Mouse (Mus musculus) lung, embryonic 16.5 days (tissue): ENCODE measurements around the gene Scgb1a1. TPM values are rescaled to one million over a fixed set of nuclear protein-coding genes. Genes with fewer than 3 reads are reported as not detected.
"Not testable (repeated sequence)": the region's sequence is repeated elsewhere in the genome, so short reads cannot be mapped to it uniquely, and the experiment has no call there.

Source experiments
- ATAC-seq: fragments of 200-750 bp; cut with Nextera tagmentation; 2 replicates; pipeline ENCODE4 v1.8.0; 2017; ENCODE audit warnings: low read depth, mild to moderate bottlenecking, moderate library complexity
- H3K27ac ChIP-seq: fragments of 300-500 bp; sonication (generic); 2 replicates; pipeline ENCODE4 v1.5.1; 2014; ENCODE audit warnings: mild to moderate bottlenecking, control low read depth, low read length
- H3K27me3 ChIP-seq: fragments of 300-500 bp; sonication (generic); 2 replicates; pipeline ENCODE4 v1.6.1; 2014; ENCODE audit warnings: low read depth, low read length, mixed read lengths; ENCODE audit not compliant: control insufficient read depth, insufficient read depth
- H3K36me3 ChIP-seq: fragments of 300-500 bp; sonication (generic); 2 replicates; pipeline ENCODE4 v1.6.1; 2014; ENCODE audit warnings: low read length; ENCODE audit not compliant: control insufficient read depth, insufficient read depth
- H3K4me1 ChIP-seq: fragments of 300-500 bp; sonication (generic); replicated peaks from 2 replicates; pipeline ENCODE4 v1.6.1; 2014; ENCODE audit warnings: low read length, mixed read lengths; ENCODE audit not compliant: control insufficient read depth, insufficient read depth
- H3K4me2 ChIP-seq: fragments of 300-500 bp; sonication (generic); 2 replicates; pipeline ENCODE4 v1.6.1; 2014; ENCODE audit warnings: low read depth, low read length, control low read depth
- H3K4me3 ChIP-seq: fragments of 300-500 bp; sonication (generic); 2 replicates; pipeline ENCODE4 v1.5.1; 2014; ENCODE audit warnings: mild to moderate bottlenecking, low read length, control low read depth
- H3K9ac ChIP-seq: fragments of 300-500 bp; sonication (generic); 2 replicates; pipeline ENCODE4 v1.6.1; 2014; ENCODE audit warnings: low read length, control low read depth
- H3K9me3 ChIP-seq: fragments of 300-500 bp; sonication (generic); 2 replicates; pipeline ENCODE4 v1.6.1; 2016; ENCODE audit warnings: low read length; ENCODE audit not compliant: control insufficient read depth
- WGBS: fragments of 180-500 bp; shearing (Covaris S2); extraction: QIAGEN DNeasy Blood & Tissue Kit; methylation state at CpG from one replicate; pipeline ENCODE4 v1.1.7; 2014; 5-methylcytosine and 5-hydroxymethylcytosine counted together
- polyA plus RNA-seq: library from polyadenylated mRNA; unstranded; fragments of >200 nt; fragmentation: Nextera tagmentation; extraction: Ambion mirVana; gene quantifications from 2 replicates; pipeline ENCODE4 v1.2.1, GENCODE M21; 2015

Scgb1a1 gene
- polyA plus RNA-seq, 1 experiment from 2014 or later, result 25.3 TPM

DNA sequence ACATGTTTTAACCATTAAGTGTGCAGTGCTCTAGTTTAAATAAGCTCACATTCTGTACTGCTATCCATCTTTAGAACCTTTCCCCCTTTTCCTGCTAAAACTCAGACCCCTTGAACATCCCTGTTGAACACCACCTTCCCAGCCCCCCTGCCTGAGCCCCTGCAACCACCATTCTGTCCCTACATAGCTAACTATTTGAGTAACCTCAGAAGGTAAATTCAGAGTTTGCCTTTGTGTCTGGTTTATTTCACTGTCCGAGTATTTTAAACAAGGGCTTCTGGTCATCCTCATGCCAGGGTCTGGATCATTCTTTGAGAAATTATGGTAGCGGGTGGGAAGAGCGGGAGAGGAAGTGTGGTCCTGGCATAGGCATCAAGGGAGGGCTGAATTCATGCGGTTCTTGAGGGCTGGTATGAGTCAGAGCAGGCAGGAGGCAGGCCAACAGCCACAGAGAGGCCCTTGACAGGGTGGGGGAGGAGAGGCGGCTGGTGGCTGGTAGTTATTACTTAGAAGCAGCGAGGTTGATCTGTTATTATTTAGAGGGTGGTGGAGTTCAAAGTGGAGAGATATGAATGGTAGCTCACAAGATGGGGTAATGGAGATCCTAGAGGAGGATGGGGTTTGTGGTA lies 34.8 kb downstream of the Scgb1a1 start:
- 18% methylated on average over 6 of the region's 6 CpGs for WGBS
- ATAC-seq, result peak; percentile 89
- H3K9me3 ChIP-seq, result no peaks in the 10 kb centered on the region
- H3K4me1 ChIP-seq, result peaks cover 9% of the 10 kb centered on the region
- H3K36me3 ChIP-seq, result no peaks in the 10 kb centered on the region
- H3K4me2 ChIP-seq, result no peak overlapping the region
- no peak overlapping the region for H3K9ac ChIP-seq
- no peak overlapping the region for H3K4me3 ChIP-seq
- H3K27ac ChIP-seq, result no peak overlapping the region
- no peaks in the 10 kb centered on the region for H3K27me3 ChIP-seq

DNA sequence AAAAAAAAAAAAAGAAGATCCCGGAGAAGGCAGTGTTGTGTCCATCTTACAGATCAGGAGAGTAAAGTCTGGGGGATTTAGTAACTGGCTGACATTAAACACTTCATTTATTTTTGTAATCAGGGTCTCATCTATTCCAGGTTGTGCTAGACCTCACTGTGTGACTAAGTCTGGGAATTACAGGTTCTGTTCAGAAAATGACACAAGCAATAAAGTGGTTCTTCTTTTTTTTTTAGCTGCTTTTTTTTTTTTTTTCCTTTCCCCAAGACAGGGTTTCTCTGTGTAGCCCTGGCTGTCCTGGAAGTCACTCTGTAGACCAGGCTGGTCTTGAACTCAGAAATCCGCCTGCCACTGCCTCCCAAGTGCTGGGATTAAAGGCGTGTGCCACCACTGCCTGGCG lies 35.8 kb downstream of the Scgb1a1 start:
- H3K36me3 ChIP-seq, H3K4me3 ChIP-seq, ATAC-seq, H3K4me2 ChIP-seq, H3K9ac ChIP-seq, H3K27me3 ChIP-seq, H3K27ac ChIP-seq, H3K9me3 ChIP-seq: not testable (repeated sequence)
- peaks cover 18% of the 10 kb centered on the region for H3K4me1 ChIP-seq
- WGBS, result 88% methylated on average over 4 of the region's 4 CpGs

DNA sequence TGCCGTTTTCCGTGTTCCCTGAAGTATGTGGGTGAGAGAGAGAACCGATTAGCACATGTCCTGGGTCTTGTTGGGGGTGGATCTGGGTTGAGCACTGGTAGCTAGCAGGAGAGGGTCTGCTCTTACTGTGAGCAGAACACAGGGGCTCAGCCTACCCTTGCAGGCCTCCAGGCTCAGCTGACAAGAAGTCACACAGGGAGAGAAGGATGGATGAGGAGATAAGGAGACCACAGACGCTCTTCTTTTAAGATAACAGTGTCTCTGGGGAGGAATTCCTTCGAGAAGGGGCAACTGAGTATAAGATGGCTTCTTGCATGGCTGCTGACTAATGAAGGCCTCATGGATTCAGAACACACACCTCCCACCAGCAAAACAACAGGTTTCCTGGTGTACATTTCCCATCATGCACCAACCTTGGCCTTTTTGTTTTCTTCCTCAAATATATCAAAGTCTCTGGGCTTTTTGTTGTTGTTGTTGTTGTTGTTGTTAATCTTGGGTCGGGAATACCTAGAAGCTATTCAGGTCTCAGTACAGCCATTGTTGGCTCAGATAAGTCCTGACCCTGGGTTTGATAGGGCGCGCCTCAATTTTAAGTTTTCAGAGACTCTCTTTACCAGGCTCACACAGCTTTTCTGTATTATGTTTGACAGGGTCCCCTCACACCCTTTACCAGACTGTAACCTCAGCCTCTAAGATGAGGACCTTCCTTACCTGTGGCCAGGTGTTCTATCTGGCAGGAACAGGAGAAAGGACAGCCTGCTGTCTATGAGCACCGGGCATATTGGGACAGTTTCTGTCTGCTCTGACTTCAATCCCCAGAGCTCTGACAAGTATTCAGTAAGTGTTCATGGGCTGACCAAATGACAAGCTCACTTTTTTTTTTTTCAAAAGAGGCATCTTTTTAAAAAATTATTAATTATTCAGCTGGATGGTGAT lies 37.2 kb downstream of the Scgb1a1 start:
- WGBS, result 54% methylated on average over 9 of the region's 9 CpGs
- H3K27ac ChIP-seq, result no peak overlapping the region
- no peak for ATAC-seq

DNA sequence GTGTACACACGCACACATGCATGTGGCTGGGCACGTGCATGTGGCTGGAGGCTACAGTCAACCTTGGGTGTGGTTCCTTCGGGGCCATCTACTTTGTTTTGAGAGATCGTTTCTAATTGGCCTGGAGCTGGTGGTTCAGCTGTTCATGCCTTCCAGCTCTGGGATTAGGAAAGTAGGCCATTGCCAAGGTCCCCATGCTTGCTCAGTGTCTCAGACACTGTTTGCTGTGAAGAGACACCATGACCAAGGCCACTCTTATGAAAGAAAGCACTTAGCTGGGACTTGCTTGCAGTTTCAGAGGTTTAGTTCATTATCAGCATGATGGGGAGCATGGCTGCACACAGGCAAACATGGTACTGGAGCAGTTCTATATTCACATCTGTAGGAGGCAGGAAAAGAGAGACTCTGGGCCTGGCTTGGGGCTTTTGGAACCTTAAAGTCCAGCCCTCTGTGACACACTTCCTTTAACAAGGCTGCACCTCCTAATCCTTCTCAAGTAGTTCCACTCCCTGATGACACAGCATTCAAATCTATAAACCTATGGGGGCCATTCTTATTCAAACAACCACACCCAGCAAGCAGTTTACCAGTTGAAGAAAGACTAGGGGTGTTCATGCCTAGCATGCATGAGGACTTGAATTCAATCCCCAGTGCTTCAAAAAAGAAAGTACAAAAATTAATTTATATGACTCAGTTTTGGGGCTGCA lies 38.6 kb downstream of the Scgb1a1 start:
- Histone ChIP-seq H3K4me3 (no peak overlapping the region), H3K27me3 (no peaks in the 10 kb centered on the region), H3K9ac (no peak overlapping the region), H3K9me3 (no peaks in the 10 kb centered on the region), H3K4me1 (peaks cover 22% of the 10 kb centered on the region), H3K27ac (no peak overlapping the region), H3K36me3 (no peaks in the 10 kb centered on the region), H3K4me2 (no peak overlapping the region)
- 94% methylated on average over 4 of the region's 4 CpGs for WGBS
- no peak for ATAC-seq

More for the DNA sequence above, 37.2 kb downstream of the Scgb1a1 start:
- Histone ChIP-seq H3K9ac (no peak overlapping the region), H3K4me1 (peaks cover 20% of the 10 kb centered on the region), H3K36me3 (no peaks in the 10 kb centered on the region), H3K4me2 (no peak overlapping the region), H3K9me3 (no peaks in the 10 kb centered on the region), H3K27me3 (no peaks in the 10 kb centered on the region), H3K4me3 (no peak overlapping the region)

DNA sequence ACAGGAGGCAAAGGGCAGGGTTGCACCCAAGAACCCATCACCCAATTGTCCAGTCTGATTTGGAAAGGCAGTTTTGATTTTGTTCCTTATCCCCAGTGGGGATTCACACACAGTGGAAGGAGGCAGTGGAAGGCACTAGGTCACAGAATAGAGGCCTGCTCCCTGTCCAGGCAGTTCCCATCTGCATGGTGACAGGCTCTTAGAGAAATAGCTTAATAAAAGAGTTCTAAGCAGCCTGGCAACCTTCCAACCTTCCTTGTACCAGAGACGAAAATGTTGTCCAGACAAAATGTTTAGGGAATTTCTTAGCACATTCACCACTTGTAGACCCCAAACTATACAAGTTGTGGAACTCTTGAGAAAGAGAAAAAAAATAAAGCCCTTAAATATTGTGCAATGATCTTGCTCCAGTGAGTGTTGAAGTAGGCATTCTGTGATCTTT lies 39.8 kb downstream of the Scgb1a1 start:
- Histone ChIP-seq H3K27ac (peak overlapping the region; percentile 79), H3K27me3 (no peaks in the 10 kb centered on the region), H3K4me2 (no peak overlapping the region), H3K9me3 (no peaks in the 10 kb centered on the region), H3K9ac (no peak overlapping the region), H3K4me3 (no peak overlapping the region), H3K36me3 (no peaks in the 10 kb centered on the region), H3K4me1 (peaks cover 18% of the 10 kb centered on the region)
- WGBS, result 10% methylated on average over 1 of the region's 1 CpGs
- peak; percentile 76 for ATAC-seq

DNA sequence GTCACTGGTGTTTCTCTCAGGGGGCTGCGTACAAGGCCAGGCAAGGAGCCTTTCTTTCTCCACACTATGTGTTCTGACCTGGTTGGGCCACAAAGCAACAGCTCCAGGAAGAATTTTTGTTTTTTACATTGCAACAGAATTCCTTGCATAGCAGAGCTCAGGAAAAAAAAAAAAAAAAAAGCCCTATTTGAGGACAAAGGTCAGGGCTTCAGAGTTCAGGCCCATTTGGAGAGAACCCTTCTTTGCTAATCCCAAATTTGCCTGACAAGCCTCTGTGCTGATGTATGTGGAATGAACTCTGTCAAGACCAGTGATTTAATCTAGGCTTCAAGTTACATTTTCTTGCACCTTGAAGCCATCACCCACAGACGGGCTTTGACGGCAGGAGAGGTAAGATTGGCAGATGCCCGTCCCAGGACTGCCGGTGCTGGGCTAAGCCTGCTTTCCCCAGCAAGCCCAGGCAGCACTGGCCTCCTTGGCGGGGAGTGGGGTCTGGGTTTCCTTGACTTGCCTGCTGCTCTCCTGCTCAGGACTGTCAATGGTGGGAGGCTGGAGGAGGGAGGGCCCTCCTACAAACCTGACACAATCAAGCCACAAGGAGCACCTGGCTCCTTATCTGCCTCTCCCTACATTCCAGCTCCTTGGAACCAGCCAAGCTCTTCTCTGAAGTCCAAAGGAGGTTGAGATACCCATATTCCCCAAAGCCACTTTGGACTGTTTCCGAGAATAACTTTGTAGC lies 40.4 kb downstream of the Scgb1a1 start:
- H3K9ac ChIP-seq, result no peak overlapping the region
- H3K4me1 ChIP-seq, result peaks cover 18% of the 10 kb centered on the region
- H3K4me3 ChIP-seq, result no peak overlapping the region
- WGBS, result 58% methylated on average over 7 of the region's 7 CpGs
- ATAC-seq, result peak; percentile 78
- peak overlapping the region; percentile 79 for H3K27ac ChIP-seq
- H3K27me3 ChIP-seq, result no peaks in the 10 kb centered on the region
- no peaks in the 10 kb centered on the region for H3K36me3 ChIP-seq
- H3K4me2 ChIP-seq, result no peak overlapping the region
- no peaks in the 10 kb centered on the region for H3K9me3 ChIP-seq

DNA sequence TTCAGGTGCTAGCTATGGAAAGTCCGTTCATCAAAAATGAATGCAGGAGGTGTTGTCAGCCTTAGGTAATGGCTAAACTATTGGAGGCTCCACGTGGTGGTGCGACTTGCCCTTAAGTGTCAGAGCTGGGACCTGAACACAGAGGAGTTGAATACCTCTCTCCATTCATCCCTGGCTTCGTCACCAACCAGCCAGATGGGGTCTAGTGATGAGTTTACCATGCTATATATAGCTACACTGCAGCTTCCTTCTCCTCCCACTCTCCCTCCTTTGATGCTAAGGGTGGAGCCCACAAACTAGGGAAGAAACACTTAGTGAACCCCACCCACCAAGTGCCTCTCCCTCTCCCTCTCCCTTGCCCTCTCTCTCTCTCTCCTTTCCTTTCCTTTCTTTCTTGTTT lies 43.5 kb downstream of the Scgb1a1 start:
- Histone ChIP-seq H3K4me1 (peaks cover 18% of the 10 kb centered on the region), H3K27me3 (no peaks in the 10 kb centered on the region), H3K4me3 (no peak overlapping the region), H3K9me3 (no peaks in the 10 kb centered on the region), H3K9ac (no peak overlapping the region), H3K4me2 (no peak overlapping the region), H3K36me3 (no peaks in the 10 kb centered on the region), H3K27ac (no peak overlapping the region)
- 55% methylated on average over 4 of the region's 4 CpGs for WGBS
- ATAC-seq, result no peak

DNA sequence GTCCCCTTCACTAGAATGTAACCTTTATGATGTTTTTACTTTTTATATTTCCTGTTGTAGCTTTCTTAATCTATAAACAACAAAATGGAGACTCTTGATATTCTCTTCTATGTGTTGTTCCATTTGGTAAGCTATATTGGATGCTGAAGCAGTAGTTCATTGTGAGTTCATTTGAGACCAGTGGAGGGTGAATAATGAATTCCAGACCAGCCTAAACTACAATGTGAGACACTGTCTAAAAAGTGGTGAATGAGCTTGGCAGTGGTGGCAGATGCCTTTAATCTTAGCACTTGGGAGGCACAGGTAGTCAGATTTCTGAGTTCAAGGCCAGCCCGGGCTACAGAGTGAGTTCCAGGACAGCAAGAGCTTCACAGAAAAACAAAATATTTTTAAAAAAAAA lies 44.6 kb downstream of the Scgb1a1 start:
- H3K4me3 ChIP-seq, result no peak overlapping the region
- no peak overlapping the region for H3K9ac ChIP-seq
- no peak for ATAC-seq
- WGBS, result 91% methylated on average over 1 of the region's 1 CpGs
- no peaks in the 10 kb centered on the region for H3K36me3 ChIP-seq
- H3K4me2 ChIP-seq, result no peak overlapping the region
- H3K27me3 ChIP-seq, result no peaks in the 10 kb centered on the region
- H3K9me3 ChIP-seq, result no peaks in the 10 kb centered on the region
- H3K27ac ChIP-seq, result no peak overlapping the region
- H3K4me1 ChIP-seq, result peaks cover 15% of the 10 kb centered on the region
